Mouse (Mus musculus): ENCODE data around the gene Ctu2. TPM values are rescaled to one million over a fixed set of nuclear protein-coding genes. Genes with fewer than 3 reads are reported as not detected.

The Ctu2 gene
- polyA plus RNA-seq, 1 experiment from 2014 or later, result 83.2 TPM

GRCm38 (mm10) chr8:122436586-122437125, 39.3 kb upstream of the Ctu2 start:
- peaks cover 62% of the 10 kb centered on the region for H3K36me3 ChIP-seq (replicated peaks)
- H3K27ac ChIP-seq, result no peak overlapping the region
- WGBS, result 93% methylated on average over 20 of the region's 20 CpGs
- no peak for ATAC-seq (ENCODE audit: low FRiP score)
- peaks cover 4% of the 10 kb centered on the region; the same call in 1 of the 2 replicates for H3K9me3 ChIP-seq
- peaks cover 17% of the 10 kb centered on the region for H3K4me1 ChIP-seq
- H3K27me3 ChIP-seq, result peaks cover 11% of the 10 kb centered on the region; the same call in 1 of the 2 replicates
- H3K4me3 ChIP-seq (replicated peaks), result no peak overlapping the region
- no peak overlapping the region for H3K4me2 ChIP-seq
- no peak overlapping the region for H3K9ac ChIP-seq

GRCm38 (mm10) chr8:122437708-122438331, 38.1 kb upstream of the Ctu2 start:
- H3K36me3 ChIP-seq (replicated peaks), result peaks cover 62% of the 10 kb centered on the region
- H3K27ac ChIP-seq, result 0 out of 2 replicates have a peak overlapping the region, but pooled peaks have one; percentile 5
- H3K27me3 ChIP-seq, result peaks cover 1% of the 10 kb centered on the region; the same call in 1 of the 2 replicates
- 93% methylated on average over 13 of the region's 13 CpGs for WGBS
- H3K9ac ChIP-seq, result no peak overlapping the region
- no peak overlapping the region for H3K4me2 ChIP-seq
- H3K4me3 ChIP-seq (replicated peaks), result no peak overlapping the region
- H3K9me3 ChIP-seq, result peaks cover 4% of the 10 kb centered on the region; the same call in 1 of the 2 replicates
- peaks cover 16% of the 10 kb centered on the region for H3K4me1 ChIP-seq
- no peak for ATAC-seq (ENCODE audit: low FRiP score)

- Histone ChIP-seq H3K4me1 (peaks cover 13% of the 10 kb centered on the region), H3K27me3 (no peaks in the 10 kb centered on the region), H3K4me2 (no peak overlapping the region), H3K4me3 (replicated peaks) (no peak overlapping the region), H3K9me3 (peaks cover 4% of the 10 kb centered on the region; the same call in 1 of the 2 replicates), H3K9ac (no peak overlapping the region), H3K36me3 (replicated peaks) (peaks cover 54% of the 10 kb centered on the region), H3K27ac (no peak overlapping the region)
- ATAC-seq (ENCODE audit: low FRiP score), result no peak
- 96% methylated on average over 16 of the region's 16 CpGs for WGBS
Observed at GRCm38 (mm10) chr8:122439336-122439735, 36.6 kb upstream of the Ctu2 start.

GRCm38 (mm10) chr8:122441326-122441725, 34.6 kb upstream of the Ctu2 start:
- Histone ChIP-seq H3K9ac (no peak overlapping the region), H3K4me1 (peaks cover 31% of the 10 kb centered on the region), H3K27ac (no peak overlapping the region), H3K4me3 (replicated peaks) (no peak overlapping the region), H3K27me3 (no peaks in the 10 kb centered on the region), H3K9me3 (no peaks in the 10 kb centered on the region), H3K4me2 (no peak overlapping the region), H3K36me3 (replicated peaks) (peaks cover 37% of the 10 kb centered on the region)
- no peak for ATAC-seq (ENCODE audit: low FRiP score)
- 100% methylated on average over 1 of the region's 1 CpGs for WGBS

- peak overlapping the region; percentile 93 for H3K4me2 ChIP-seq
- no peak for ATAC-seq (ENCODE audit: low FRiP score)
- 20% methylated on average over 7 of the region's 7 CpGs for WGBS
- H3K4me1 ChIP-seq, result peaks cover 31% of the 10 kb centered on the region
- peak overlapping the region; percentile 79 for H3K27ac ChIP-seq
- H3K27me3 ChIP-seq, result 0 out of 2 replicates have a peak, but pooled peaks cover 6% of the 10 kb centered on the region
- peaks cover 26% of the 10 kb centered on the region for H3K36me3 ChIP-seq (replicated peaks)
- H3K9ac ChIP-seq, result peak overlapping the region; percentile 72
- H3K9me3 ChIP-seq, result no peaks in the 10 kb centered on the region
- peak overlapping the region; percentile 63 for H3K4me3 ChIP-seq (replicated peaks)
Observed at GRCm38 (mm10) chr8:122442356-122442755, 33.6 kb upstream of the Ctu2 start.

- ATAC-seq (ENCODE audit: low FRiP score), result peak; percentile 25
- Histone ChIP-seq H3K4me3 (replicated peaks) (peak overlapping the region; percentile 63), H3K36me3 (replicated peaks) (peaks cover 22% of the 10 kb centered on the region), H3K9me3 (no peaks in the 10 kb centered on the region), H3K4me2 (peak overlapping the region; percentile 93), H3K9ac (peak overlapping the region; percentile 72), H3K27me3 (0 out of 2 replicates have a peak, but pooled peaks cover 9% of the 10 kb centered on the region), H3K27ac (peak overlapping the region; percentile 79), H3K4me1 (peaks cover 31% of the 10 kb centered on the region)
- under 1% methylated on average over 12 of the region's 12 CpGs for WGBS
Observed at GRCm38 (mm10) chr8:122442781-122443180, 33.2 kb upstream of the Ctu2 start.

GRCm38 (mm10) chr8:122443262-122444006, 32.5 kb upstream of the Ctu2 start, which contains the start of gene Mvd:
Gene Mvd, minus strand, starts transcription at chr8:122443422.
- peak; percentile 98 for ATAC-seq (ENCODE audit: low FRiP score)
- Histone ChIP-seq H3K4me2 (peak within 1 kb of the TSS; percentile 93), H3K9ac (peak within 1 kb of the TSS; percentile 81), H3K36me3 (replicated peaks) (peaks cover 15% of the 10 kb centered on the region), H3K4me3 (replicated peaks) (peak within 1 kb of the TSS; percentile 63), H3K27ac (peak within 1 kb of the TSS; percentile 99), H3K4me1 (peaks cover 31% of the 10 kb centered on the region), H3K27me3 (0 out of 2 replicates have a peak, but pooled peaks cover 11% of the 10 kb centered on the region), H3K9me3 (no peaks in the 10 kb centered on the region)
- under 1% methylated on average over 47 of the region's 47 CpGs for WGBS

GRCm38 (mm10) chr8:122444058-122444748, 31.7 kb upstream of the Ctu2 start:
- 20% methylated on average over 19 of the region's 19 CpGs for WGBS
- peaks cover 10% of the 10 kb centered on the region for H3K36me3 ChIP-seq (replicated peaks)
- peak; percentile 54 for ATAC-seq (ENCODE audit: low FRiP score)
- peak overlapping the region; percentile 81 for H3K9ac ChIP-seq
- 0 out of 2 replicates have a peak, but pooled peaks cover 11% of the 10 kb centered on the region for H3K27me3 ChIP-seq
- peak overlapping the region; percentile 63 for H3K4me3 ChIP-seq (replicated peaks)
- H3K4me2 ChIP-seq, result peak overlapping the region; percentile 68
- H3K9me3 ChIP-seq, result no peaks in the 10 kb centered on the region
- H3K4me1 ChIP-seq, result peaks cover 31% of the 10 kb centered on the region
- H3K27ac ChIP-seq, result peak overlapping the region; percentile 99

- H3K27me3 ChIP-seq, result 0 out of 2 replicates have a peak, but pooled peaks cover 11% of the 10 kb centered on the region
- no peaks in the 10 kb centered on the region for H3K9me3 ChIP-seq
- no peak for ATAC-seq (ENCODE audit: low FRiP score)
- peak overlapping the region; percentile 68 for H3K4me2 ChIP-seq
- WGBS, result 80% methylated on average over 3 of the region's 3 CpGs
- H3K36me3 ChIP-seq (replicated peaks), result no peaks in the 10 kb centered on the region
- H3K27ac ChIP-seq, result peak overlapping the region; percentile 99; the same call in 1 of the 2 replicates
- H3K4me1 ChIP-seq, result peaks cover 31% of the 10 kb centered on the region
- no peak overlapping the region for H3K4me3 ChIP-seq (replicated peaks)
- H3K9ac ChIP-seq, result peak overlapping the region; percentile 17; the same call in 1 of the 2 replicates
Observed at GRCm38 (mm10) chr8:122445203-122445602, 30.7 kb upstream of the Ctu2 start.

- Histone ChIP-seq H3K36me3 (replicated peaks) (no peaks in the 10 kb centered on the region), H3K27ac (no peak overlapping the region), H3K27me3 (peaks cover 14% of the 10 kb centered on the region; the same call in 1 of the 2 replicates), H3K4me3 (replicated peaks) (no peak overlapping the region), H3K4me2 (no peak overlapping the region), H3K9ac (no peak overlapping the region), H3K9me3 (no peaks in the 10 kb centered on the region), H3K4me1 (no peaks in the 10 kb centered on the region)
- no peak for ATAC-seq (ENCODE audit: low FRiP score)
- WGBS, result 82% methylated on average over 7 of the region's 7 CpGs
Observed at GRCm38 (mm10) chr8:122451161-122451703, 24.7 kb upstream of the Ctu2 start.

- Histone ChIP-seq H3K27ac (no peak overlapping the region), H3K9ac (no peak overlapping the region), H3K9me3 (no peaks in the 10 kb centered on the region), H3K4me3 (replicated peaks) (no peak overlapping the region), H3K4me1 (no peaks in the 10 kb centered on the region), H3K4me2 (no peak overlapping the region), H3K36me3 (replicated peaks) (no peaks in the 10 kb centered on the region), H3K27me3 (peaks cover 17% of the 10 kb centered on the region)
- WGBS, result 88% methylated on average over 10 of the region's 10 CpGs
- ATAC-seq (ENCODE audit: low FRiP score), result no peak
Observed at GRCm38 (mm10) chr8:122452154-122452553, 23.8 kb upstream of the Ctu2 start.
